Mouse (Mus musculus) E14TG2a.4 (cell line): Measurements from ENCODE around the gene Mdn1.

ENCODE experiments used
- H3K27me3 ChIP-seq: 2 replicates; pipeline ENCODE4 v1.6.1; 2014; ENCODE audit warnings: low read length, control low read depth; ENCODE audit not compliant: insufficient read depth
- H3K36me3 ChIP-seq: 2 replicates; pipeline ENCODE4 v1.6.1; 2014; ENCODE audit warnings: low read length, control low read depth; ENCODE audit not compliant: insufficient read depth
- H3K4me1 ChIP-seq: replicated peaks from 2 replicates; pipeline ENCODE4 v1.6.1; 2014; ENCODE audit warnings: low read depth, low read length, control low read depth
- H3K4me3 ChIP-seq: replicated peaks from 2 replicates; pipeline ENCODE4 v1.5.1; 2014; ENCODE audit warnings: mild to moderate bottlenecking, low read length
- H3K9me3 ChIP-seq: 2 replicates; pipeline ENCODE4 v1.6.1; 2014; ENCODE audit warnings: low read length, control low read depth
- CTCF ChIP-seq: conservative IDR thresholded peaks from 2 replicates; pipeline ENCODE4 v1.5.1; 2014; ENCODE audit warnings: low read length
- NANOG ChIP-seq: IDR thresholded peaks from 2 replicates; pipeline ENCODE4 v1.6.1; 2014; ENCODE audit warnings: borderline replicate concordance, low read length, mixed read lengths
- POU5F1 ChIP-seq: IDR thresholded peaks from 2 replicates; pipeline ENCODE4 v1.6.1; 2014; ENCODE audit warnings: low read length, borderline replicate concordance

The Mdn1 gene

DNA sequence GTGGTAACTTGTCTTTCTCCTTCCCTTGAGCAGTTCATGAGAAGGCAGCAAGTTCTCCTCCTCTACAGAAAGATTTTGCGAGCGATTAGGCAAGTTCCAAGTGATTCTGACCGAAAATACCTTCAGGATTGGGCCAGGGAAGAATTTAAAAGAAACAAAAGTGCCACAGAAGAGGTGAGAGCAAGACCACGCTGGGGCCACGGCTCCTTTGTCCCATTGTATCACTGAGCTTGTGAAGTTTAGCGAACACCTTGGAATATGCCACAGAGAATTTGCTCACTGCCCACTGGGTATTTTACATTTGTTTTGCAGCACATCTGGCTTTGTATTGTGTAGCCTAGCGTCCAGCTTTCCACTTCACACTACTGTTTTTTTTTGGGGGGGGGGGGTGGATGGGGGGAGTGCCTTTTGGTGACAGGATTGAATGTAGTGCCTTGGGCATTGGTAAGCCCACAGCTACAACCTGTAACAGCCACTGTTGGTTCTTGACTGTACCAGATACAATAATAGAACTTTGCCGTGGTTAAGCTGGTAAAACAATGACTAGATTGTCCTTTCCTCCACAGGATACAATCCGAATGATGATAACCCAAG, 143.8 kb downstream of the Mdn1 start:
- H3K27me3 ChIP-seq, result no peaks in the 10 kb centered on the region
- H3K9me3 ChIP-seq, result no peaks in the 10 kb centered on the region
- H3K4me1 ChIP-seq, result peaks cover 18% of the 10 kb centered on the region
- peaks cover 8% of the 10 kb centered on the region for H3K36me3 ChIP-seq
- H3K4me3 ChIP-seq, result peak overlapping the region; percentile 87
- TF ChIP-seq NANOG (no peak), POU5F1 (no peak), CTCF (no peak)

DNA sequence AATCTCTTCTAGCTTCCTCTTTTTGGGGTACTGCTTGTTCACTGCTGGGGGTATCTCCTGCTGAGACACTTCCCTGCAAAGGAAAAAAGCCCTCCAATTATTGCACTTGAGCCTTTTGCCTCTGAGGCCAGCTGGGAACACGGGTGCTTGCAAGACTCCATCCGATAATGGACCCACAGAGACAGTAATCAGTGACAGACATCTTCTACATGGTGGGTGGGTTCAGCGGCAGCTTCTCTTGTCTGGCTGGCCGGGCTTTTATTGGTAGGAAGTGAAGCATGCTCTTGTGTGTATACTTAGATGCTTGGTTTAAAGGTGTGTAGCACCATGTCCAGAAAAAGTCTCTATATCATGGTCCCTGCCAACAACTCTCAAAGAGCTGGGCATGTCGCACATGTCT, 160.6 kb downstream of the Mdn1 start:
- peaks cover 39% of the 10 kb centered on the region for H3K36me3 ChIP-seq
- H3K4me1 ChIP-seq, result peaks cover 14% of the 10 kb centered on the region
- TF ChIP-seq POU5F1 (no peak), NANOG (no peak), CTCF (no peak)
- H3K27me3 ChIP-seq, result no peaks in the 10 kb centered on the region
- no peaks in the 10 kb centered on the region for H3K9me3 ChIP-seq
- no peak overlapping the region for H3K4me3 ChIP-seq

DNA sequence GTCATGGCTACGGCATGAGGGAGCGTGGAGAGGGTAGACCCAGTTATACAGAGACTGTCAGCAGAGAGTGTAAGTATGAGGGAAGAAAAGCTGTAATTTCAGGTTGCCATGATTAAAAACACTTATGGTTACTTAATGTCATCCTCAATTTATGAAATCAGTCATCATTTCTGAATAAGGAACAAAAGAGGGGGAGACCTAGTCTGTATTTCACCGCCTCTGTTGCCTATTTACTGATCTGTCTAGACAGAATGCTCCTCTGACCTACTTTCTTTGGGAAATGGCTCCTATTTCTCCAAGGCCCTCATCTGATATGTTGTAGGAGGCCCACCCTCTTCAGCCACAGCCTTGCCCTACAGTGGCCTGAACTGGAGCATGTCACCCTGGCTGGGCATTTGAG, 163.8 kb downstream of the Mdn1 start:
- no peaks in the 10 kb centered on the region for H3K9me3 ChIP-seq
- no peak for TF ChIP-seq NANOG
- no peak for TF ChIP-seq CTCF
- TF ChIP-seq POU5F1, result no peak
- H3K4me1 ChIP-seq, result peaks cover 19% of the 10 kb centered on the region
- peaks cover 40% of the 10 kb centered on the region for H3K36me3 ChIP-seq
- no peak overlapping the region for H3K4me3 ChIP-seq
- no peaks in the 10 kb centered on the region for H3K27me3 ChIP-seq

DNA sequence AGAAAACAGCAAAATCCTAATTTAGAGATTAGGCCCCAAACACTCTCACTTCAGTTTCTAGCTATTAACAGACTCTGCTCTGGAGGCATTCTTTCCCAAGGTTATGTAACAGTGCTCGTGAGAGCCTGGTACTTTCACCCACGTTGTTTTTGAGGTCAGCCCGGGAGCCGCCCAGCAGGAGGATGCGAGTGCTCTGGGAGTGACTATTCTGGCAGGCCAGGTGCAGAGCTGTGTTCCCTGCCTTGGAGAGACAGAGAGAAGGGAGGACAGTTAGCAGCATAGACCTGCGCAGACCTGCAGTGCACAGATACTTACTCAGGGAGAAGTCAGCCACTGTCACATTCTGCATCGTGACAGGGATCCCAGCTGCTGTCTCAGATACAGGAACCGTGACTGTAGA, 167.3 kb downstream of the Mdn1 start:
- H3K4me1 ChIP-seq, result 0 out of 2 replicates have a peak, but pooled peaks cover 5% of the 10 kb centered on the region
- TF ChIP-seq CTCF, result no peak
- TF ChIP-seq POU5F1, result no peak
- no peak for TF ChIP-seq NANOG
- no peaks in the 10 kb centered on the region for H3K27me3 ChIP-seq
- no peaks in the 10 kb centered on the region for H3K9me3 ChIP-seq
- H3K4me3 ChIP-seq, result no peak overlapping the region
- H3K36me3 ChIP-seq, result peaks cover 25% of the 10 kb centered on the region
